Mouse (Mus musculus) megakaryocyte, embryonic 14.5 days (primary cell): Measurements from ENCODE around the gene Bfsp2.

Source experiments
- FLI1 ChIP-seq: IDR thresholded peaks from 2 replicates; pipeline ENCODE4 v1.6.1; 2012; ENCODE audit warnings: low read length, inconsistent platforms, mixed read lengths
- GATA1 ChIP-seq: IDR thresholded peaks from 3 replicates; pipeline ENCODE4 v1.6.1; 2012; ENCODE audit warnings: mixed read lengths, low read length, inconsistent platforms, borderline replicate concordance

GRCm38 (mm10) chr9:103376346-103377320, 103.6 kb downstream of the Bfsp2 start:
- TF ChIP-seq GATA1 (no peak), FLI1 (no peak)
